Mouse (Mus musculus): Measurements from ENCODE around the gene Ano1. TPM values are rescaled to one million over a fixed set of nuclear protein-coding genes. Genes with fewer than 3 reads are reported as not detected.

Gene Ano1
- polyA plus RNA-seq, 2 experiments: 1.4 to 1.5 TPM

DNA sequence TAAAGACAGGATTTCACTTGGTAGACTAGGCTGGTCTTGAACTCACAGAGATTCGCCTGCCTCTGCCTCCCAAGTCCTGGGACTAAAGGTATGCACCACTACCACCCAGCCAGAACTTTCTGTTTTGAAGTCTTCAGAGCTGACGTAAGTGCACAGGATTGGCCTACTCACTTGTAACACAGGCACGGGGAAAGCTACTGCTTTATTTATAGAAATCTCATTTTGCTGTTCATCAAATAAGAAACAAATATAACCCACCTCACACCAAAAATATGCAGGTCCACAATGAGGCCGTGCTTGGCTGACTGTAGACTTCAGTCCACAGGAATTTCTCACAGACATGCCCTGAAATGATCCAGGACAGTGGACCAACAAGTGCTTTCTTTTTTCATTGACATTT is 31.8 kb downstream of the Ano1 start:
- WGBS (ENCODE audit: insufficient replicate concordance): 62% methylated on average over 4 of the region's 4 CpGs
- ATAC-seq (ENCODE audit: insufficient read depth) (no peak), DNase-seq (ENCODE audit: low read depth in 3 of 3, low spot score in 3 of 3) (no peak)
- no peaks in the 10 kb centered on the region for H3K27me3 ChIP-seq (ENCODE audit: control insufficient read depth, insufficient read depth, low read length)
- no peak for TF ChIP-seq EP300 (IDR thresholded peaks at IDR 0.05; ENCODE audit: low read depth)
- TF ChIP-seq CTCF (IDR thresholded peaks at IDR 0.05; ENCODE audit: low read depth): no peak
- no peaks in the 10 kb centered on the region for H3K36me3 ChIP-seq (replicated peaks; ENCODE audit: control insufficient read depth, insufficient read depth, low read depth)
- H3K4me2 ChIP-seq (ENCODE audit: low read depth): no peak overlapping the region
- peaks cover 0 to 5% of the 10 kb centered on the region in 2 experiments; a peak in 1 of 4 replicates for H3K4me1 ChIP-seq (replicated peaks; ENCODE audit: control insufficient read depth in 2 of 2, insufficient read depth in 2 of 2, low read length in 1 of 2)
- H3K9me3 ChIP-seq (ENCODE audit: control insufficient read depth, low read length): no peaks in the 10 kb centered on the region
- H3K27ac ChIP-seq: no peak overlapping the region
- H3K9ac ChIP-seq (replicated peaks): no peak overlapping the region
- no peak overlapping the region for H3K4me3 ChIP-seq (ENCODE audit: insufficient read depth in 1 of 2, low read depth in 2 of 2, low read length in 2 of 2)

GRCm38 (mm10) chr7:144717736-144718135 is 34.0 kb downstream of the Ano1 start:
- no peaks in the 10 kb centered on the region for H3K36me3 ChIP-seq (replicated peaks; ENCODE audit: control insufficient read depth, insufficient read depth, low read depth)
- DNase-seq (ENCODE audit: low read depth in 3 of 3, low spot score in 3 of 3): no peak
- no peak for ATAC-seq (ENCODE audit: insufficient read depth)
- H3K9me3 ChIP-seq (ENCODE audit: control insufficient read depth, low read length): no peaks in the 10 kb centered on the region
- no peak overlapping the region for H3K27ac ChIP-seq
- no peak overlapping the region for H3K4me3 ChIP-seq (ENCODE audit: insufficient read depth in 1 of 2, low read depth in 2 of 2, low read length in 2 of 2)
- no peak overlapping the region for H3K9ac ChIP-seq (replicated peaks)
- H3K27me3 ChIP-seq (ENCODE audit: control insufficient read depth, insufficient read depth, low read length): no peaks in the 10 kb centered on the region
- no peak overlapping the region for H3K4me2 ChIP-seq (ENCODE audit: low read depth)
- TF ChIP-seq CTCF (IDR thresholded peaks at IDR 0.05; ENCODE audit: low read depth) (no peak), EP300 (IDR thresholded peaks at IDR 0.05; ENCODE audit: low read depth) (no peak)
- 77% methylated on average over 5 of the region's 5 CpGs for WGBS (ENCODE audit: insufficient replicate concordance)
- H3K4me1 ChIP-seq (replicated peaks; ENCODE audit: control insufficient read depth in 2 of 2, insufficient read depth in 2 of 2, low read length in 1 of 2): no peaks in the 10 kb centered on the region

DNA sequence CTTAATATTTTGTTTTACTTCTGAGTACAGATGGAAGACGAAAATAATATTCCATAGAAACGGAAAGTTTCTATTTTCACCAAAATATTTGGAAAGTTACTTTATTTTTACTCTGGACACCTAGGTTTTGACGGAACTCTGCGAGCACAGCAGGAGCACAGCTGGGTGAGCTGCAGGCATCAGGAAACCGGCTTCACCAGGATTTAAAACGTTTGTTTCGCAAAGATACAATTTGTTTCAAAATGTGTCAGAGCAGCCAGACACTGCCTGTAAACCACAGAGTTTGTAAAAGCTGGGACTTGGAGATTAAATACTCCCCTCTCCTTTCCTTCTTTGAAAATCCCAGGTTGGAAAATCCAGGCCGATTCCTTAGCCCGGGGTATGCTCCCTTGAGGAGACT is 53.9 kb downstream of the Ano1 start:
- 54% methylated on average over 9 of the region's 9 CpGs for WGBS (ENCODE audit: insufficient replicate concordance)
- H3K36me3 ChIP-seq (replicated peaks; ENCODE audit: control insufficient read depth, insufficient read depth, low read depth): no peaks in the 10 kb centered on the region
- no peak overlapping the region for H3K4me3 ChIP-seq (ENCODE audit: insufficient read depth in 1 of 2, low read depth in 2 of 2, low read length in 2 of 2)
- TF ChIP-seq CTCF (IDR thresholded peaks at IDR 0.05; ENCODE audit: low read depth): no peak
- no peak for TF ChIP-seq EP300 (IDR thresholded peaks at IDR 0.05; ENCODE audit: low read depth)
- no peaks in the 10 kb centered on the region for H3K9me3 ChIP-seq (ENCODE audit: control insufficient read depth, low read length)
- ATAC-seq (ENCODE audit: insufficient read depth) (no peak), DNase-seq (ENCODE audit: low read depth in 3 of 3, low spot score in 3 of 3) (no peak)
- no peak overlapping the region for H3K9ac ChIP-seq (replicated peaks)
- no peak overlapping the region for H3K27ac ChIP-seq
- H3K4me2 ChIP-seq (ENCODE audit: low read depth): no peak overlapping the region
- no peaks in the 10 kb centered on the region for H3K4me1 ChIP-seq (replicated peaks; ENCODE audit: control insufficient read depth in 2 of 2, insufficient read depth in 2 of 2, low read length in 1 of 2)
- no peaks in the 10 kb centered on the region for H3K27me3 ChIP-seq (ENCODE audit: control insufficient read depth, insufficient read depth, low read length)

DNA sequence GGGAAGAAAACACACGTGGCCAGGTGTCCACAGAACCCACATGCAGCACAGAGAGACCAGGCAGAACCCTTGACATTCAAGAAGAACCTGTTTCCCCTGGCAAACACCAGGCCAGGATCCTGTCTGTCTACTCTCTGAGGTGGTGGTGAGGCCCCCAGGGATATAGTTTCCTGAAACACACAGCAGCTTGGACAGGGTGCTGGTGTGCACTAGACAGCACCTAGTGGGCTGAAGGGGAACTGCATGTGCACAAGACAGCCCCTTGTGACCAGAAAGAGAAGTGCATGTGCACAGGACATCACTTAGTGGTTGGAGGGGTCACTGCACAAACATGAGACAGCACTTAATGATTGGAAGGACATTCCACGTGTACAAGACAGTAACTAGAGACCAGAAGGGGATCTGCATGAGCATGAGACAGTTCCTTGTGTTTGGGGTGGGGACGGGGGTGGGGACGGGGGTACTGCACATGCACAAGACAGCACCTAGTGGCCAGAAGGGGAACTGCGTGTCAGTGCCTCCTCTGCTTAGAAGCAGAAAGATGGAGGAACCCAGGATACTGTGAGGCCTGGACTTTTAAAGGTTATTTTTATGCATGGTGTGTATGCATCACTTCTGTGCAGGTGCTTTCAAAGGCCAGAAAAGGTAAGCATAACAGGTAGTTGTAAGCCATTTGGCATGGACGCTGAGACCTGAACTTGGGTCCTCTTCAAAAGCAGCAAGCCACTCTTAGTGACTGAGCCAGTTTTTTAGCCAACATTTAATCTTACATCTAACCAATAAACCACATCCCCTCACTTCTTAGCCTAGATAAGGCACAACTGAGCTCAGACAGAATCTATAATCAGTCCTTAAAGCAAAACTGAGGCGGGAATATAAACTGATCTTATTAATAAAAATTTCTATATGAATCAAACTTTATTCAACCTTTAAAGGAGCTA is 54.7 kb downstream of the Ano1 start:
- H3K27ac ChIP-seq: no peak overlapping the region
- 49% methylated on average over 7 of the region's 7 CpGs for WGBS (ENCODE audit: insufficient replicate concordance)

DNA sequence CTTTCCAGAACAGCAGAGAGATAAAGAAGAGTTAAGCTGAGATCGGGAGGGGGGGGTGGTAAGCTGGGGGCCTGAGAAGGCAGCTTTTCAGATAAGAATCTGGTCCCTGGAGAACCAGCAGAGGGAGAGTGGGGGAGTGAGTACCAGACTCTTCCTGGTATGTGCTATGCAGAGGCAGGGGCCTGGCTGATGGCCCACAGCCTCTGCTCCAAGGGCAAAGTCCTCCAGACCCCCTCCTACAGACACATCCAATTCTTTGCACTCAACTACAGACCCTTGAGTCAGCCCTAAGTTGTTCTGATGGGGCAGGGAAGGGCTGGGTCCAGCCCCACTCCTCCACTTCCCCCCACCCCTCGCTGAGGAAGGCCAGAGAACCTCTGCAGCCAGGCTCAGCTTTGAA is 61.9 kb downstream of the Ano1 start:
- Histone ChIP-seq H3K27ac (no peak overlapping the region), H3K4me3 (ENCODE audit: insufficient read depth in 1 of 2, low read depth in 2 of 2, low read length in 2 of 2) (no peak overlapping the region), H3K9me3 (ENCODE audit: control insufficient read depth, low read length) (no peaks in the 10 kb centered on the region), H3K4me2 (ENCODE audit: low read depth) (no peak overlapping the region), H3K9ac (replicated peaks) (no peak overlapping the region), H3K4me1 (replicated peaks; ENCODE audit: control insufficient read depth in 2 of 2, insufficient read depth in 2 of 2, low read length in 1 of 2) (no peaks in the 10 kb centered on the region), H3K27me3 (ENCODE audit: control insufficient read depth, insufficient read depth, low read length) (no peaks in the 10 kb centered on the region), H3K36me3 (replicated peaks; ENCODE audit: control insufficient read depth, insufficient read depth, low read depth) (no peaks in the 10 kb centered on the region)
- ATAC-seq (ENCODE audit: insufficient read depth) (no peak), DNase-seq (ENCODE audit: low read depth in 3 of 3, low spot score in 3 of 3) (no peak)
- WGBS (ENCODE audit: insufficient replicate concordance): 18% methylated on average over 2 of the region's 2 CpGs
- TF ChIP-seq EP300 (IDR thresholded peaks at IDR 0.05; ENCODE audit: low read depth) (no peak), CTCF (IDR thresholded peaks at IDR 0.05; ENCODE audit: low read depth) (no peak)

More for the DNA sequence above, 54.7 kb downstream of the Ano1 start:
- Histone ChIP-seq H3K4me3 (ENCODE audit: insufficient read depth in 1 of 2, low read depth in 2 of 2, low read length in 2 of 2) (no peak overlapping the region), H3K27me3 (ENCODE audit: control insufficient read depth, insufficient read depth, low read length) (no peaks in the 10 kb centered on the region), H3K9me3 (ENCODE audit: control insufficient read depth, low read length) (no peaks in the 10 kb centered on the region), H3K36me3 (replicated peaks; ENCODE audit: control insufficient read depth, insufficient read depth, low read depth) (no peaks in the 10 kb centered on the region), H3K9ac (replicated peaks) (no peak overlapping the region), H3K4me1 (replicated peaks; ENCODE audit: control insufficient read depth in 2 of 2, insufficient read depth in 2 of 2, low read length in 1 of 2) (no peaks in the 10 kb centered on the region), H3K4me2 (ENCODE audit: low read depth) (no peak overlapping the region)
- ATAC-seq (ENCODE audit: insufficient read depth) (peak; percentile 60), DNase-seq (ENCODE audit: low read depth in 3 of 3, low spot score in 3 of 3) (peak; percentile 35 to 49 (median 39))
- TF ChIP-seq CTCF (IDR thresholded peaks at IDR 0.05; ENCODE audit: low read depth): peak; percentile 99
- TF ChIP-seq EP300 (IDR thresholded peaks at IDR 0.05; ENCODE audit: low read depth): no peak

Data from liver, embryonic 14.5 days (tissue).